Mouse (Mus musculus): ENCODE data around the gene Prdm15.

Gene Prdm15

DNA sequence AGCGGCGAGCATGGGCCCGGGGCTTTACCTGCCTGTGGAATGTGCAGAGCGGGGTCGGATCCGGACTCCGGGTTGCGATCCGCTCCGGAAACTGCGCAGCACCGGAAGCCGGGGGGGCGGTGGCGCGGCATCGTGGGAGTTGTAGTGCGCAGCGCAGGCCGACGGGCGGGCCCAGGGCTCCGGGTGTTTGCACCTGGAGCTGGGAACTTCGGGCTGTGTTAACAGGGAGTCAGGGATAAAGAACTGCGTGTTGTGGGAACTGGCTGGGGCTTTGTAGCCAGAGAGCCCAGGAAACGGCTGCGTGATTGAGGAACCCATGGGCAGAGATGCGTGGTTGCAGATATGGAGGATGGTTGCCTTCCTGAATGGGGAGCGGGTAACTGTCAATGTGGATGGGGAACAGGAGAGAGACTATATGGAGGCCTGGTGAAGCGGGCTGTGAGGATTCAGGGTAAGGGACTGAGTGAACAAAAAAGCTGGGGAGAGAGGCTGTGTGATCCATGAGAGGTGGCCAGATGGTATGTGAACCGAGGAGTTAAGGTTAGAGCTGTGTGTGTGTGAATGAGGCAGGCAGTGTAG is at the start of gene Prdm15:
Prdm15 (minus strand) TSS at position 110 of the 579 bp plus-strand sequence.
- DNase-seq (ENCODE audit: low spot score): peak; percentile 86

DNA sequence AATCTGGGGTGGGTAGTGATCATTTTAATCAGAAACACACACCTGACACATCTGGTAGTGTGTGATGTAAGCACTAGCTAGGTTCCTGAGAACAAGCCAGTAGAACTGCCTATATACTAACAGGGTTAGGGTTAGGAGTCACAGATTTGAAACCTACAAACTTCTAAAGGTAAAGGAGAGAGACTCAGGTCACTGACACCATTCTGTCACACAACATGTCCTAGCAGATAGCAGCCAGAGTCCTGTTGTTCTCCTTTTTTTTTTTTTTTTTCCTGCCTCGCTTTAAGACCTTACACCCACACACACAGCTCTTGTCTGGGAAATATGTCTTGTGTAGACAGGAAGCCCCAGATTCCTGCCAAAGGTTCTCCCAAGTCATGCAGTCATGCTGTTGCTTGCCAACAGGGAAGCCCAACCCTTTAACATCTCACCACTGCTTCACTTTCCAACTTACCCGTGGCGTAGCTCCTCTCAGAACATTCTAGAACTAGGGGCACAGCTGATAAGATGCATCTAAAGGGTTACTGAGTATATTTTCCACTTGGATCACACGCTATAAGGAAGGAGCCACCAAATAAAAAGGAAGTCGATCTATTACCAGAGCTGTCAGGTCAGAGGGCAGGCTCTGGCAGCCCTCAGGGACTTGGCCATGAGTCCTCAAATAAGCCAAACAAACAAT is 45.8 kb upstream of the Prdm15 start:
- DNase-seq (ENCODE audit: low spot score): no peak

DNA sequence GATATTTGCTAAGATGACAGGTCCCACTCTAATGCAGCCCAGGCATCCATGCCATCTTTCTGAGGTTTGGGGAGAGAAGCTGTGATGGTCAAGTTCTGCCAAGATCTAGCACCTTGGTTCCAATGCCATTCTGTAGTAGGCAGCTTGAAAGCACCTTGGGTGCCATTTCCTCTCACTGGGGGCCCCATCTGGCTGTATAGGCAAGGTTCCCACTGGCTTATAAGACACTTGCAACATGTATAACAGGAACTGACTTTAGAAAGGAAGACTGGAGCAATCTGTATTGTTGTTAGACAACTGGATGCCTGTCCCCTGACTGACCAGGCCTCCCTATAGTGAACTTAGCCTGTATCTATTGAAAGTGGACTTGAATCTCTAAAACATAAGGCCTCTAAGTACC is 36.1 kb upstream of the Prdm15 start:
- no peak for DNase-seq (ENCODE audit: low spot score)

DNA sequence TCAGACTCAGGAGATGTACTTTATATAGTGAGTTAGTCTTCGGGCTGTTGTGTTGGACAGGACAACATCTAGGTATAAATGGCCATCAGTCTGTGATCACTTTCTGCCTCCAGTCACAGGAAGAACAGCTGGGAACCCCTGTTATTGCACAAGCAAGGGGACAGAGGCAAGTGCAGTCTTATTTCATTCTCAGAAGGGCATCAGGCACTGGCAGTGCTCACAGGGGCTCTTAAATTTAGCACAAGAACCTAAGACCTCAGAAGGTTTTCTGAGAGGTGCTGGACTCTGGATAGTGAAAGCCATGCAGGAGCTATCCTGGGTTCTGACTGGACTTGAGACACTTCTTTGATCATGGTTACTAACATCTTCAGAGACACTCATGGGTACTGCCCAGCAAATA is 32.0 kb upstream of the Prdm15 start:
- DNase-seq (ENCODE audit: low spot score): no peak

DNA sequence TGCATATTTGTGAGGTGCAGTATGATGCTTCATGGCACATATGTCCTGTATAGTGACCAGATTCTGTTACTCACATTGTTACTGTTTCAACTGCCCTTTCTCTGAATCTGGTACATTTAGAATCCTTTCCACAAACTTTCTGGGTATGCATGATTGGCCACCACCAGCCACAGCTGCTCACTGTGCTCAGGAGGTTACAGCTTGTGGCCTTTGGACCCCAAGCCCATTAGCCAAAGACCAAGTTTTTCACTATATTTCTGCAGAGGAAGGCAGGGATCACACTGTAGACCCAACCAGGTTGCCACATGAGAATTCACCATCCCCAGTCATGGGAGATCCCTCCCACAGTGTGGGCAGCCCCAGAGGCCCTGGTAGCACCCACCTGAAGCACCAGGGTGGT is 31.2 kb upstream of the Prdm15 start:
- no peak for DNase-seq (ENCODE audit: low spot score)

DNA sequence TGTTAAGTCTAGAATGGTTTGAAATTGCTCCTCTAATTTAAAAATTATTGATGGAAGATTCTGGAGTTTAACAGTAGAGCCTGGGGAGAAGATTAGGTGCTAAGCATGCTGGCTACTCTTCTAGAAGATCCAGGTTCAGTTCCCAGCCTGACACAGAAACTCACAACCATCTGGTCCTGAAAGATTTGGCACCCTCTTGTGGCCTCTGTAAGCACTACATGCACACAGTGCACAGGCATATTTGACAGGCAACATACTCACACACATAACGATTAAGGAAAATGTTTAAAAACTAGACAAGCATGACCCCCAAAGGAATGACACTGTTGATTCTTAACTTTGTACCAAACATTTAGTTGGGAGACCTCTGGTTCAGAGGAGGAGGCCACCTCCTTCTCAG is 27.5 kb upstream of the Prdm15 start:
- peak; percentile 75 for DNase-seq (ENCODE audit: low spot score)

DNA sequence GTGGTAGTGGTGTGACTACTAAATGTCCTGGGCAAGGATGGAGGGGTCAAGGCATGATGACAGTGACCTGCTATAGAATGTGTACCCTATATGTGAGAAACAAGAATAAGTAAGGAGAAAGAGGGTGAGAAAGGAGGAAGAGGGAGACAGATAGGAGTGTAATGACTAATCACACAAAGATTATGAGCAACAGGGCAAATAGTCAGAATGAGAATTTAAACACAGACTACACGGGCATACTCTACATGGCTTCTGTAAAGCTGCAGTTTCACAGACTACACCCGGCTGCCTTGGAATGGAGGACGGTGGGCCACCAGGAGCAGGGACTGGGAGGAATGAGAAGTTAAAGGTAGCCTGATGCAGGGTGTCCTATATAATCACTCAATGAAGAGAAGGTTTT is 25.9 kb upstream of the Prdm15 start:
- DNase-seq (ENCODE audit: low spot score): no peak

DNA sequence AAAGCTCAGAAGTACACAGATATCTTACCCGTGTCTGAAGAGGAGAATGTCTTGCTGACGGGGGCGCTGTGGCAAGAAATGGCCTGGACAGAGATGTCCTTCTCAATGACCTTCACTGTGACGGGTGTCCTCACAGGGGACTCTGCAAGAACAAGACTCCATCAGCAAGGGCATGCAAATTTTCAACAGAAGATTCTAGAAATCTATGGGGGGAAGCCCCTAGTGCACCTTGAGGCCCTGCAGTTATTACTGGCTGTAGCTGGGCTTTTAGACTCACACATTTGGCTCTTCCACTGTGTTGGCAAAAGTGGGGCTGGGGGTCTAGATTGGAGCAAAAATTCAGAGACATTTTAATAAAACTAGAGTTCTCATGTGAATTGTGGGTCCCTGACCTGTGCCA is 23.5 kb upstream of the Prdm15 start:
- DNase-seq (ENCODE audit: low spot score): no peak

DNA sequence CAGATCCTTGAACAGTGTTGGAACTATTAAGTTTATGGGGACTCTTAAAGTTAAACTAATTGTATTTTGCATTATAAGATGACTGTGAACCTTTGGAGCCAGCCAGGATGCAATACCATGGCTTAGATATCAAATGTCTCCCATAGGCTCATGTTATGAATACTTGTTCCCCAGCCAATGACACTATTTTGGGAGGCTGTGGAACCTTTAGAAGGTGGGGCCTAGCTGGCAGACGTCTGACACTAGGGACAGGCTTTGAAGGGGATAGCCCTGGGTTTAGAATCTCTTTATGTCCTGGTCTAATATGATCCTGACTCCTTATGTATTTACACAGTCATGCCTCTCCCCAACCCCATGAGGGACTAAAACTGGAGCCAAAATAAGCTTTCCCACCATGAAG is 22.7 kb upstream of the Prdm15 start:
- no peak for DNase-seq (ENCODE audit: low spot score)

DNA sequence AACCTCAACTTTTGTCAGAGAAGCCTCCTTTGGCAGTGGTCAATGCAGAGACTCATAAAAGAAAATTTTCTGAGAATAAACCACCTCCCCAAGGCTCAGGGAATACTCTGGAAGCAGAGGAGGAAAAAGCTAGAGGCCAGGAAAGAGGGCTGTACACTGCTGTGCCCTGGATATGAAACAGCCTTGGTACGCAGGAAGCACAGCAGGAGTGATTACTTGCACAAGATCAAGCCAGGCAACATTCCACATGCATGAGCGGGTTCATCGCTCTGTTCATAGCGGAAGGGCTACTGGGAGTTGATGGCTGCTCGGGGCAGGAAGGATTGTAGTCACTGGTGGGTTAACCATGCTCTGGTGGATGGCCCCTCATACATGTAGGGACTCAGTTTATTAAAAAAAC is 21.0 kb upstream of the Prdm15 start:
- DNase-seq (ENCODE audit: low spot score): no peak

DNA sequence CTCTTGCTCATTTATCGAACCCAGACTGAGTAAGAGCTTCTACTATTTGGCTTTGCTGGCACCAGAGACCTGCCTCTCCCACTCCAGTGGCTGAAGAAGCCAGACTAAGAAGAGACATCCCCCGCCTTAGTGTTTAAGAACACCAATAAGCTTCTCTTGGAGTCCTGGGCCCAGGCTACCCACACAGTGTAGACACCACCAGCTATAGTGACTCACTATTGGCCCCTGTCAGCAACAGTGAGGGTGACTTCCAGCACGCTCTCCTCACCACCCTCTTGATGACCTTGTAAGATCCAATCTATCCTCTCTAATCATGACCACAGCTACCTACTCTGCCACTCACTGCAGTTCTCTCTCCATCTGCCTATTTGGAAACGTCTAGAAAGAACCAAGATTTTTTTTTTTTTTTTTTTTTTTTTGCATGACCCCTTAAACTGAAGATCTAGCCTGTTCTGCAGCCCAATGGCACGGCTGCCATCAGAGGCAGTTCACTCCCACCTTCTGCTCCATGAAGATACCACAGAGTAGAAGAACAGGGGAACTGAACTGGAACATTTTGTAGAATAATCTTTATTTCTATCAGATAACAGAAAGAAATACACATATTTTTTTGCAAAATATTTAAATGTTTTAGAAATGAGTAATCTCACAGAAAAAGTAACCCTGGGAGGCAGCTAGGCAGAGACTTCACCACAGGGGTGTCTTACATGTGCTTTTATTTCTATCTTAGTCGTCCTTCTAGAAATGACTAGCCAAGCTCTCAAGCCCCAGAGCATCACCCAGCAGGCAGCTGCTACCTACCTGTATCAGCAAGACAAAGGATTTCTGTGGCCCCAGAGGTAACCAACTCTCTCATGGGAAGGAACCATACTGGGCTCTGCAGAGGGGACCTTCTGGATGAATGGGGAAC is 17.8 kb upstream of the Prdm15 start:
- no peak for DNase-seq (ENCODE audit: low spot score)

DNA sequence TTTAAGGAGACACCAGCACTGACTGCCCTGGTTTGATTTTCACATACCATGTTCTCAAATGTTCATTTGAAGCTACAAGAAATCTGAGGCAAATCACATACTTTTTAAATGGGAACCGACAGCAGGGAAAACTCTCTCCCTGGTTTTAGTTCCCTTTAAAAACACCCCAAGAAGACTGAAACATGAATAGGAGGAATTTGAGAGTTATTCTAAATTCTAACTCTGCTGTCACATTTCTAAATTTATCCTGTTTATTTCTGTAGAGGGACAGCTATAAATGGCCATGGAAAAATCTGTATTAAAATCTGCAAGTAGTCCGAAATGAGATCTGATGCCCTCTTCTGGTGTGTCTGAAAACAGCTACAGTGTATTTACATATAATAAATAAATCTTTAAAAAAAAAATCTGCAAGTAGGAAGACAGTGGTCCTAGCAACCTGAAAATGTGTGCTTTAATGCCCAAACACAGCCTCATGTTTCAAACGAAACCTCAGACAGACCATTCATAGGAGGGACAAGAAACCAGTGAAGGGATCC is 12.3 kb upstream of the Prdm15 start:
- no peak for DNase-seq (ENCODE audit: low spot score)

DNA sequence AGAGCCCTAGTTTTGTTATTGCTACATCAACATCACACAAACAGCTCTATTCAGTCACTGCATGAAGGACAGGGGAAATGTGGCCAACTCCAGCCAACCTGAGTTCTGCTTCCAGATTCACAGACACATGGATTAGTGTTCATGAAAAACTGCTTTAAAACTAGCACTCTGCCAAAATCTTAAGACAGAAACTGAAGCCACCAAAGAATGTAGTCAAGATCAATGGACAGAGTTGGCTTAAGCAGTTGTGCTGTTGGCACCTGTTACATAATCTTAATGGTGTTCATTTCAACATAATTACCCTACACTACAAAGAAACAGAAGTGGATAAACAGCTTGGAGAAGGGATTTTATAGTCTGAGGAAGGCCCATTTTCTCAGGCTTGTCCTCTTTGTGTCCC is 4.4 kb upstream of the Prdm15 start:
- DNase-seq (ENCODE audit: low spot score): no peak

DNA sequence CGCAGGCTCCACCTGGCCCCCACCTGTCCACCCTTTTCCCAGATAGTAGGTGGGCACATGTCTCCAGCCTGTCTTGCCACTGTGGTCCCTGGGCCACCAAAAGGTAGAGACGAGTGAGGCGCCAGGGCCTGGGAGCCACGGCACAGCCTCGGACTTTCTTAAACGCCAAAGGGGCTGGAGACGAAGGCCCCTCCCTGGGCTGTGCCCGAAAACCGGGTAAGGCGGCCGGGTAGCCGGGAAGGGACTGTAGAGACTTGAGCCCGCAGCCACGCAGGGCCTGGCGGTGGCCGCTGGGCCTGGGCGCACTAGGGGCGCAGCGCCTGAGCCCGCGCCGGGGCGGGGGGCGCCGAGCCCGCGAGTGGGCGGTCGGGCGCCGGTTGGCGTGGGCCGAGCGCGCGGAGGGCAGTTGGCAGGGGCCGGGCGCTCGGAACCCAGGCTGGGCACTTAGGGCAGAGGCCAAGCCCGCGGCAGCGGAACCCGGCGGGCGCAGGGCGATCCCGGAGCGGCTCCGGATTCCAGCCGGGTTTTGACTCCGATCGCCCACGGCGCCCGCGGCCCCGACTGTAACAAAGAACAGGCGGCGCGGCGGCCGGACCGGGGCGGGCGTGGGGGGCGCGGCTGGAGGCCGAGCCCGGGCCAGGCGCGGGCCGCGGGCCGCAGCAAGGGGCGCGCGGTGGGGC is 449 bp downstream of the Prdm15 start:
- peak; percentile 86 for DNase-seq (ENCODE audit: low spot score)

DNA sequence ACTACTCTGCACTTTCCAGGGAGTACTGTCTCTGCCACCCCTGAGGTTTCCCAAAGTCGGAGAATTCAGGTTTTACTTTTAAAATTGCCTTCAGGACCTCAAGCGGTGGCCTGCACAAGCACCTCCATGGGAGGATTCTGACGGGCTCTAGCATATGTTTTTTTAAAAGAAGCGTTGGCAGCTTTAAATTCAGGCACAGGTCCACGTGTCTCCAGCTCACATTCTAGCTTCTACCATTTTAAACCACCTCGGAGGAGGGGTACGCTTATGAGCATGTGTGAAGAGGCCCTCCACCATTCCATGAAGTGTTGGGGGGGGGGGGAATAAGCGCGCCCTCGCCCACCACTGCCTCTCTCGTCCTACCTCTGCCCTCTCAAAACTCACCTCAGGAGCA is 986 bp downstream of the Prdm15 start:
- peak; percentile 59 for DNase-seq (ENCODE audit: low spot score)

DNA sequence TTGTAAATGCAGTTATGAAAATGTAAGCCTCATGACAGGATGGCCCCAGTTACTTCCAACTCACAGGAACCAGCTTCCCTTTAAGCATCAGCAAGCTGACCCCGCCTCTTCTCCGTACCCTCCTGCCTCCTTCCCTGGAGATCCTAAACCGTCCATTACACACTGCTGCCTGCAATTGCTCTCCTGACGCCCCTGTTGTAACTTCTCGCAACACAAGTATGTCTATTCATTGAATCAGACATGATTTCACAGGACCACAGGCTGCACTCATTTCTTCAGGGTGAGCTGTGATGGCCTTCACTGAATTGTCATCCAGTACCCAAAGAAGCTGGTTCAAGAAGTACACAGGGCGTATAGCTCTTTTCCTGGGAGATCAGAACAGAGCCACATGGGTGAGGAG is 2.8 kb downstream of the Prdm15 start:
- no peak for DNase-seq (ENCODE audit: low spot score)

DNA sequence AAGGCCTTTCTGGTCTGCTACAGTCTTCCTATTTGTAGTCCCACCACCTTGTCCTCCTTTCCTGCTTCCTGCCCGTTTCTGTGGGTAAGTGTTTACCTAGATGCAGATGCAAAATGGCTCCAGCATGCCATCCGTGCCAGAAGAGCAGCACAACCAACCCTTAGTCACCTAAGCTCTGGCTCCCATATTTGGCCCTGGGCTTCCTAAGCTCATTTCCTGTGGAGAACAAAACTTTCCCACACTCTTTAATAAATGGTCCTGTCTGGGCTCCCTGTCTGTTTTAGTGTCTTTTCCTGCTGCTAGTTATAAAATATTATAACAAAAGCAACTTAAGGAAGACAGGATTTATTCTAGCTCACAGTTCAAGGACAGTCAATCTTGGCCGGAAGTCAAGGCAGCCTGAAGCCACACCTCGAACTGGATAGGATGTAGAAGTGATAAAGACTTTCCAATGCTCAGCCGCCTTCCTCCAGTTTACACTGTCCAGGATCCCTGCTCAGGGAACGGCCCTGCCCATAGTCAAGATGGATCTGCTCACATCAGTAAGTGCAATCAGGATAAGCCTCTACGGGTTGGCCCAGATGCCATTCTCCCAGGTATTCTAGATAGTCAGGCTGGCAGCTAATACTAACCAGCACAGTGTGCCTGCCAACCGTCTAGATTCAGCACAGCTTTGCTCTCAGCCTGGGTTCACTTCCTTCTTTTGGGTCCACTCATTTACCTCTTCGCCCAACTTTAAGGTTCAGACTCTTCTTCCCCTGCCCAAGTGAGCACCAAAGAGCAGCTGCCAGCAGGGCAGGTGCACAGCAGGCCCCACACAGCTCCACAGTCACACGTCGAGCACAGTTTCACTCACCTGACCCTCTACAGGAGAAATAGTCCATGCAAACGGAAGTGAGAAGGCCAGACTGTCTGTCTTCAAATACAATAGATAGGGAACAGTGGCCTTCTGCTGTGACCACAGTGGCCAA is 6.4 kb downstream of the Prdm15 start:
- DNase-seq (ENCODE audit: low spot score): no peak

DNA sequence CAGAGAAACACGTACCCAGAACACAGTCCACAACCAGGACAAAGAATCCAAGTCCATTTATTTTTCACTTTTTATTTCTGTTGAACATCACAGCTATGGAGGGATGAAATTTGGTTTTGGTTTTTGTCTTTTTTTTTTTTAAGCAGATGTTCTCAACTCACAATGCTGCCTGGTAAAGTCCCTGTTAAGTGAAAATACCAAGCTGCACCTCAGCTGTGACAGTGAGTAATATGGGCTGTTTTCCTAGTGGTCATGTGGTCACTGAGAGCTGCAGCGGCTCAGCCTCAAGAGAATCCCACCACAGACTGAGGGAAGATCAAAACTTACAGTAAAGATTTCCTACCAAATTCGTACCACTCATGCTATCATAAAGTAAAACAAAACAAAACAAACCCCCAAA is 19.5 kb downstream of the Prdm15 start:
- no peak for DNase-seq (ENCODE audit: low spot score)

DNA sequence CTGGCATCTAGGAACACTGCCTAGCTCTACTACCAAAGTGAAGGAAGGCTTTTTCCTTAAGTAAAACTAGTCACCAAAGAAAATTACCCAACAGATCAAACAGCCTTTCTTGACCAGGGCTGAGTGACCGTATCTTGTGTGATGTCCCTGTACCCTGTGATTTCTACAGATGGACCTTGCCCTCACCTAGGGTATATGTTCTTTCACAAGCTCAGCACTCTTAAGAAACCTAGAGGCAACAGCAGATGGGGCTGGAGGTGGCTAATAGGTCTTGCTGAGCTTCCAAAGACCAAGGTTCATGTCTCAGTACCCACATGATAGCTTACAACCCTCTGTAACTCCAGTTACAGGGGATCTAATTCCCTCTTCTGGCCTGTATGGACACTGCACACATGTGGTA is 23.4 kb downstream of the Prdm15 start:
- no peak for DNase-seq (ENCODE audit: low spot score)

DNA sequence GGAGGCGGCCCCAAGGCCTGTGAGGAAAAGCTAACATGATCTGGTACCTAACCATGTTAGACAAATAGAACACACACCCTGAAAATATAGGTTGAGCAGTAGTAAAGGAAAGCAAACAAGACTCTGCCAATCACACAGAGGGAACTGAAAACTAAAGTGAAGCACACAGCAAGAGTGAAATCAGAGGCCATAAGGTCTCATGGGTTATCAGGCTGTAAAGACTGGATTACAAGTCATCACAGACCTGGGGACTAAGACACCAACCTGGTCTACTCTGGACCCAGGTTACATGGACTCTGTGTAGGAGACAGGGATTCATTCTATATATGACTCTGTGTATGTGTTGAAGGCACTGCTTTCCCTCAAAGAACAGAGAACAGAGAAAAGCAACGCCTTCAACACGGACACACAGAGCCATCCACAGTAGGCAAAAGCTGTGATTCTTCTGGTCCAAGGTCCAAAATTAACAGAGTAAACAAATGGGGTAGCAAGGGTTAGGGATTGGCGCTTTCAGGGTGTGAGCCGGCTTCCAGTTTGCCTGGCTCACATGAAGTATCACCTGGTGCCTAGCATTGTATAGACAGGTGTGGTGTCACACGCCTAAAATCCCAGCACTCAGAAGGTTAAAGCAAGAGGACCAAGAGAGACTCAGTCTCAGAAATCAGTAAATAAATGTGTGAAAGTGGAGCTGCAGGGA is 28.2 kb downstream of the Prdm15 start:
- DNase-seq (ENCODE audit: low spot score): no peak

DNA sequence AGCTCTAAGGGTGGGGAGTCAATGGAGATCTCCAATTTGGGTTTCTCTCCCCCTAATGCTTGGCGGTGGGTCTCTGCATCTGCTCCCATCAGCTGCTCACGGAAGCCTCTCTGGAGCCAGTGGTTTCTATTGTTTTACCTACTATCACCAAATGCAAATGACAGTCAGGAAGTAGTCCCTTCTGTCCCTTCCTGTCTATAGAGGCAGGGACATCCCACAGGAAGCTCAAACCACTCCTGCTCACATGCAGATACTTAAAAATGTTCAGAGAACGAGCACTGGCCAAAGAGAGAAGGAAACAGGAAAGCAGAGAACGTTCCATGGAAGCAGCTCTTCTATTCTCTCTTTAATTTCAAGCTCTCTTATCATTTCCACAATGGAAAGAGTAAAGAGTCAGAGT is 32.1 kb downstream of the Prdm15 start:
- DNase-seq (ENCODE audit: low spot score): no peak
